8 mouse cellular contexts compared by ENCODE assay signal in the genomic region with DNA sequence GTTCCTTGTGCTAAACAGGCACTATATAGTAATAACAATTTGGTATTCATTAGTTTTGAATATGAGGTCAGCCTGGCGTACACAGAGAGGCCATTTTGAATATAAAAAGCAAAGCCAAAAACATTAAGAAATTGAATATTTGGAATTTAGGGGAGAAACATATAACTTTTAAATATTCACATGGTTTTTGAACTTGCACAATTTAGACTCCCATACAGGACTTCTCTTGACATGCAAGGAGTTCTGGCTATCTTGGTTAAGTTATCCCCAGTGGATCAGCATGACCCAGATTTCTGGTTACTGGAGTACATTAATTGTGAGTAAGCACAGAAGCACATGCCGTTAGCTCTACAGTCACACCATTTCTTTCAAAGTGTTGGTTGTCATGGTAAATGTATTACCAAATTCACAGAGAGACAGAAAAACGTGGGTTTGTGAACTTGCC. TPM values are rescaled to one million over a fixed set of nuclear protein-coding genes. Genes with fewer than 3 reads are reported as not detected.
DNase-seq lines count a peak whose midpoint lies in the region; ATAC-seq and TF ChIP-seq lines count a peak whose summit lies in the region.

No protein-coding gene starts in this region.

- TF ChIP-seq EP300 in MEL (IDR thresholded peaks at IDR 0.05; ENCODE audit: low read depth in 1 of 2, low read length in 2 of 2): no peak

- no peaks in the 10 kb centered on the region for H3K27me3 ChIP-seq in heart, embryonic 11.5 days (ENCODE audit: control insufficient read depth, insufficient read depth, low read length)
- H3K27me3 ChIP-seq in MEL (ENCODE audit: control insufficient read depth in 1 of 2, insufficient read depth in 2 of 2, low read length in 2 of 2): no peaks in the 10 kb centered on the region
- H3K27me3 ChIP-seq in heart, embryonic 16.5 days (ENCODE audit: control insufficient read depth, insufficient read depth, low read length): no peaks in the 10 kb centered on the region
- no peaks in the 10 kb centered on the region for H3K27me3 ChIP-seq in midbrain, embryonic 12.5 days

- H3K79me2 ChIP-seq in MEL (ENCODE audit: control insufficient read depth, insufficient read depth, low read length, poor library complexity): peaks cover 11% of the 10 kb centered on the region

- no peak for TF ChIP-seq CTCF in MEL (IDR thresholded peaks at IDR 0.05 in 2 of 3, conservative IDR thresholded peaks at IDR 0.05 in 1 of 3; ENCODE audit: control insufficient read depth in 1 of 3, insufficient read depth in 1 of 3, low read depth in 2 of 3, low read length in 3 of 3, poor library complexity in 1 of 3, severe bottlenecking in 1 of 3)

- no peak for TF ChIP-seq RAD21 in MEL (IDR thresholded peaks at IDR 0.05; ENCODE audit: low read depth, low read length)

- H3K9ac ChIP-seq in heart, embryonic 11.5 days (ENCODE audit: low read depth, low read length): peak overlapping the region; percentile 31
- peak overlapping the region; percentile 96 for H3K9ac ChIP-seq in MEL (ENCODE audit: control insufficient read depth, low read depth, low read length, poor library complexity, severe bottlenecking)
- peak overlapping the region; percentile 82 for H3K9ac ChIP-seq in heart, embryonic 16.5 days (ENCODE audit: low read length)
- peak overlapping the region; percentile 64; the same call in 1 of the 2 replicates for H3K9ac ChIP-seq in midbrain, embryonic 12.5 days (replicated peaks)

- H3K9me3 ChIP-seq in heart, embryonic 11.5 days (replicated peaks; ENCODE audit: control insufficient read depth, low read length): no peaks in the 10 kb centered on the region
- no peaks in the 10 kb centered on the region for H3K9me3 ChIP-seq in MEL (replicated peaks; ENCODE audit: insufficient read depth, low read length)
- no peaks in the 10 kb centered on the region for H3K9me3 ChIP-seq in heart, embryonic 16.5 days (replicated peaks; ENCODE audit: control insufficient read depth, low read length)
- H3K9me3 ChIP-seq in midbrain, embryonic 12.5 days: no peaks in the 10 kb centered on the region

- ATAC-seq in heart, embryonic 11.5 days (replicated peaks; ENCODE audit: insufficient number of reproducible peaks, low FRiP score, low TSS enrichment): no peak
- ATAC-seq in heart, embryonic 16.5 days (replicated peaks; ENCODE audit: extremely low read depth, insufficient read depth, low FRiP score): no peak
- ATAC-seq in midbrain, embryonic 12.5 days (ENCODE audit: low FRiP score, low read depth): no peak

- no peak for DNase-seq in heart, adult 11 months
- DNase-seq in MEL (ENCODE audit: low read depth, low spot score): peak; percentile 61
- DNase-seq in natural killer cell, adult 2 months (ENCODE audit: low spot score in 2 of 2): no peak
- DNase-seq in adrenal gland, postnatal 4 days (ENCODE audit: low spot score in 2 of 2): no peak
- no peak for DNase-seq in adrenal gland, adult 18-20 months (ENCODE audit: low spot score in 2 of 2)

- no peak for TF ChIP-seq POLR2A in MEL (IDR thresholded peaks at IDR 0.05; ENCODE audit: control insufficient read depth in 1 of 2, insufficient read depth in 1 of 2, low read depth in 1 of 2, low read length in 2 of 2, poor library complexity in 1 of 2)

- peaks cover 5% of the 10 kb centered on the region; the same call in 1 of the 2 replicates for H3K4me1 ChIP-seq in heart, embryonic 11.5 days (ENCODE audit: control insufficient read depth, insufficient read depth, low read length)
- peaks cover 10 to 19% of the 10 kb centered on the region in 2 experiments for H3K4me1 ChIP-seq in MEL (ENCODE audit: control insufficient read depth in 1 of 2, insufficient read depth in 2 of 2, low read length in 2 of 2)
- H3K4me1 ChIP-seq in heart, embryonic 16.5 days (ENCODE audit: control insufficient read depth, insufficient read depth, low read length): peaks cover 8% of the 10 kb centered on the region
- H3K4me1 ChIP-seq in midbrain, embryonic 12.5 days: peaks cover 10% of the 10 kb centered on the region; the same call in 1 of the 2 replicates

- H3K4me2 ChIP-seq in heart, embryonic 11.5 days: peak overlapping the region; percentile 72
- peak overlapping the region; percentile 85 for H3K4me2 ChIP-seq in heart, embryonic 16.5 days (ENCODE audit: low read depth, low read length)
- peak overlapping the region; percentile 66 for H3K4me2 ChIP-seq in midbrain, embryonic 12.5 days (replicated peaks)

- H3K27ac ChIP-seq in heart, embryonic 11.5 days (ENCODE audit: low read depth, low read length): peak overlapping the region; percentile 99
- H3K27ac ChIP-seq in MEL (ENCODE audit: control insufficient read depth, low read depth, low read length): peak overlapping the region; percentile 99
- H3K27ac ChIP-seq in heart, embryonic 16.5 days (ENCODE audit: low read length): peak overlapping the region; percentile 72
- H3K27ac ChIP-seq in midbrain, embryonic 12.5 days (replicated peaks): peak overlapping the region; percentile 97; the same call in 1 of the 2 replicates

- peak overlapping the region; percentile 53 for H3K4me3 ChIP-seq in heart, embryonic 11.5 days (ENCODE audit: low read depth, low read length)
- peak overlapping the region; percentile 47 to 56 for H3K4me3 ChIP-seq in MEL (ENCODE audit: control insufficient read depth in 1 of 2, insufficient read depth in 1 of 2, low read depth in 2 of 2, low read length in 2 of 2)
- H3K4me3 ChIP-seq in heart, embryonic 16.5 days (ENCODE audit: low read length): peak overlapping the region; percentile 66
- peak overlapping the region; percentile 50 for H3K4me3 ChIP-seq in midbrain, embryonic 12.5 days

- 57% methylated on average over 3 of the region's 3 CpGs for WGBS in heart, embryonic 11.5 days (ENCODE audit: insufficient replicate concordance)
- 42% methylated on average over 3 of the region's 3 CpGs for WGBS in heart, embryonic 16.5 days
- 52% methylated on average over 3 of the region's 3 CpGs for WGBS in midbrain, embryonic 12.5 days

- H3K36me3 ChIP-seq in heart, embryonic 11.5 days (ENCODE audit: control insufficient read depth, insufficient read depth, low read length): no peaks in the 10 kb centered on the region
- H3K36me3 ChIP-seq in MEL (ENCODE audit: control insufficient read depth in 1 of 2, insufficient read depth in 2 of 2, low read length in 2 of 2): peaks cover 0 to 22% of the 10 kb centered on the region in 2 experiments; a peak in 2 of 4 replicates
- H3K36me3 ChIP-seq in heart, embryonic 16.5 days (ENCODE audit: control insufficient read depth, insufficient read depth): no peaks in the 10 kb centered on the region
- no peaks in the 10 kb centered on the region for H3K36me3 ChIP-seq in midbrain, embryonic 12.5 days

TF ChIP-seq in MEL, 35 proteins besides CTCF, POLR2A, EP300 and RAD21 (continues in another document):
- TF ChIP-seq CHD2 (IDR thresholded peaks at IDR 0.05; ENCODE audit: low read length) (no peak), BHLHE40 (IDR thresholded peaks at IDR 0.05; ENCODE audit: borderline replicate concordance, low read depth, low read length) (no peak; the same call in 1 of the 2 replicates), MAFK (IDR thresholded peaks at IDR 0.05; ENCODE audit: borderline replicate concordance, low read depth, low read length) (no peak), TBP (IDR thresholded peaks at IDR 0.05; ENCODE audit: low read depth, low read length) (no peak), E2F4 (IDR thresholded peaks at IDR 0.05; ENCODE audit: borderline replicate concordance, low read depth, low read length) (no peak), ETS1 (IDR thresholded peaks at IDR 0.05; ENCODE audit: low read depth, low read length) (peak; percentile 13; the same call in 1 of the 2 replicates)

RNA-seq across cellular contexts. Expression of gene Zfp239, which starts 18.5 kb away (rescaled TPM):
- 2.4 and 4.1 TPM in 2 replicates for polyA plus RNA-seq in heart, embryonic 11.5 days (2014; fragmentation: Nextera tagmentation; extraction: Ambion mirVana)
- total RNA-seq in MEL (2012; rRNA removed): 17.9 and 20.4 TPM in 2 replicates
- 10 to 100 TPM in 1 of 2 experiments, not detected in 1; 18.6 TPM for polyA plus RNA-seq in MEL (2012; ENCODE audit: insufficient read depth in 1 of 2, insufficient read length in 2 of 2, low read depth in 1 of 2, low replicate concordance in 2 of 2, missing spikeins in 1 of 2)
- polyA plus RNA-seq in heart, embryonic 16.5 days (2015; fragmentation: Nextera tagmentation; extraction: Ambion mirVana): 2.0 and 3.0 TPM in 2 replicates
- 11.4 and 12.7 TPM in 2 replicates for polyA plus RNA-seq in midbrain, embryonic 12.5 days (2016; fragmentation: Nextera tagmentation; extraction: Ambion mirVana)
- total RNA-seq in adrenal gland, postnatal 4 days (2021): 1 to 10 TPM; 4.9 to 5.7 TPM
- total RNA-seq in adrenal gland, adult 18-20 months (2021): 1 to 10 TPM; 2.6 to 3.0 TPM

RNA-seq across cellular contexts. Expression of gene Hnrnpf, which starts 19.7 kb away (rescaled TPM):
- polyA plus RNA-seq in heart, embryonic 11.5 days (2014; fragmentation: Nextera tagmentation; extraction: Ambion mirVana): 554 and 606 TPM in 2 replicates
- total RNA-seq in MEL (2012; rRNA removed): 868 and 882 TPM in 2 replicates
- 1,000 to 10,000 TPM in 1 of 2 experiments, 100 to 1,000 TPM in 1; 722 to 2,287 TPM for polyA plus RNA-seq in MEL (2012; ENCODE audit: insufficient read depth in 1 of 2, insufficient read length in 2 of 2, low read depth in 1 of 2, low replicate concordance in 2 of 2, missing spikeins in 1 of 2)
- polyA plus RNA-seq in heart, embryonic 16.5 days (2015; fragmentation: Nextera tagmentation; extraction: Ambion mirVana): 528 and 599 TPM in 2 replicates
- polyA plus RNA-seq in midbrain, embryonic 12.5 days (2016; fragmentation: Nextera tagmentation; extraction: Ambion mirVana): 518 and 521 TPM in 2 replicates
- total RNA-seq in adrenal gland, postnatal 4 days (2021): 100 to 1,000 TPM; 445 to 477 TPM
- 100 to 1,000 TPM; 317 to 377 TPM for total RNA-seq in adrenal gland, adult 18-20 months (2021)

RNA-seq across cellular contexts. Expression of gene Zfp637, which starts 39.4 kb away (rescaled TPM):
- 64.8 and 72.4 TPM in 2 replicates for polyA plus RNA-seq in heart, embryonic 11.5 days (2014; fragmentation: Nextera tagmentation; extraction: Ambion mirVana)
- total RNA-seq in MEL (2012; rRNA removed): 41.5 and 52.4 TPM in 2 replicates
- 10 to 100 TPM in 1 of 2 experiments, not detected in 1; 53.8 TPM for polyA plus RNA-seq in MEL (2012; ENCODE audit: insufficient read depth in 1 of 2, insufficient read length in 2 of 2, low read depth in 1 of 2, low replicate concordance in 2 of 2, missing spikeins in 1 of 2)
- 66.9 and 68.9 TPM in 2 replicates for polyA plus RNA-seq in heart, embryonic 16.5 days (2015; fragmentation: Nextera tagmentation; extraction: Ambion mirVana)
- 118 and 134 TPM in 2 replicates for polyA plus RNA-seq in midbrain, embryonic 12.5 days (2016; fragmentation: Nextera tagmentation; extraction: Ambion mirVana)
- total RNA-seq in adrenal gland, postnatal 4 days (2021): 10 to 100 TPM; 38.9 to 42.3 TPM
- total RNA-seq in adrenal gland, adult 18-20 months (2021): 10 to 100 TPM; 29.2 to 29.5 TPM

RNA-seq across cellular contexts. Expression of gene Fxyd4, which starts 57.1 kb away (rescaled TPM):
- 0.76 and 2.4 TPM in 2 replicates for polyA plus RNA-seq in heart, embryonic 11.5 days (2014; fragmentation: Nextera tagmentation; extraction: Ambion mirVana)
- total RNA-seq in MEL (2012; rRNA removed): not detected in 2 replicates
- under 1 TPM in 1 of 2 experiments, not detected in 1; 0.22 TPM for polyA plus RNA-seq in MEL (2012; ENCODE audit: insufficient read depth in 1 of 2, insufficient read length in 2 of 2, low read depth in 1 of 2, low replicate concordance in 2 of 2, missing spikeins in 1 of 2)
- polyA plus RNA-seq in heart, embryonic 16.5 days (2015; fragmentation: Nextera tagmentation; extraction: Ambion mirVana): 1.8 and 1.9 TPM in 2 replicates
- polyA plus RNA-seq in midbrain, embryonic 12.5 days (2016; fragmentation: Nextera tagmentation; extraction: Ambion mirVana): 1.8 and 3.0 TPM in 2 replicates
- total RNA-seq in adrenal gland, postnatal 4 days (2021): 1 to 10 TPM in 1 of 2 experiments, not detected in 1; 5.6 TPM
- not detected for total RNA-seq in adrenal gland, adult 18-20 months (2021)

Comparison
In these comparisons a context has a peak if more than half of its experiments do, and no peak if none do; other contexts are left out.
1. H3K9ac ChIP-seq: peak in every context shown above with its lines; median percentile 96 in MEL; 82 in heart, embryonic 16.5 days; 64 in midbrain, embryonic 12.5 days; 31 in heart, embryonic 11.5 days.